Mouse (Mus musculus): ENCODE measurements around the gene BC147527. TPM values are rescaled to one million over a fixed set of nuclear protein-coding genes. Genes with fewer than 3 reads are reported as not detected.
"Not testable (repeated sequence)": the region's sequence is repeated elsewhere in the genome, so short reads cannot be mapped to it uniquely, and the experiment has no call there.

BC147527 gene
- not detected in 2 replicates for polyA plus RNA-seq (2016; fragmentation: Nextera tagmentation; extraction: Ambion mirVana)

GRCm38 (mm10) chr13:120299991-120300442 is at the start of gene BC147527:
Gene BC147527, plus strand, starts transcription at chr13:120300392.
- 48% methylated on average over 2 of the region's 2 CpGs for WGBS
- H3K36me3 ChIP-seq (replicated peaks) = no peaks in the 10 kb centered on the region
- no peak for DNase-seq (ENCODE audit: low spot score)

DNA sequence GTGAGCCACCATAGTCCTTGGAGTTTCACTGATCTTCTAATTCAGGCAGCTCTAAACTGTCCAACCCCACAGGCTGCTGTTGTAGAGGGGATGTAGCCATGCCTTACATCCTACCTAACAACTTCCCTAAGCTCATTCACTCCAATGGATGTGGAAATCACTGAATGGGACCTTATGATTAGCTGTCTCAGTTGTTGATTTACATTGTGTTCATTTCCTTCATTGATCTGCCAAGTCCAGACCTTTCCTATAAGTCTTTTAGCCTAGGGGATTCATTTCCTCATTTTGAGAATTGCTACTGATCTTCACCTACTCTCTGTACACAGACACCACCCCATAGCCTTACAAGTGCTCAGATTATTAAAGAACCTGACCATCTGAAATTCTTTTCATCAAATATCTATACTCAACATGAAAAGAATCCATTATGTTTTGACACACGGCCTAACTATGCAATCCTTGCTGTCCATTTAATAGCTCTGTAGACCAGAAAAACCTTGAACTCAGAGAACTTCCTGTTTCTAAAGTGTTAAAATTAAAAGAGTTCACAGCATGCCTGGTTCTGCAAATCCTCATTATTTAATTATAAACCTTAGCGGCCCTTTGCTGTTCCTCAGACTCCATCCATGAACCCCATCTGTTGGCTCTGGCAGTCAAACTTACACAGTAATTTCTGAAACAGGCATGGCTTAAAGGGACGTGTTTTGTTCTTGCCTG is 48.8 kb upstream of the BC147527 start:
- WGBS = 79% methylated on average over 2 of the region's 3 CpGs
- not testable (repeated sequence) for H3K27me3 ChIP-seq (replicated peaks; ENCODE audit: low read depth, poor library complexity, severe bottlenecking); H3K36me3 ChIP-seq (replicated peaks); H3K9me3 ChIP-seq; H3K4me3 ChIP-seq; DNase-seq (ENCODE audit: low spot score); H3K27ac ChIP-seq (replicated peaks); H3K4me1 ChIP-seq

More at GRCm38 (mm10) chr13:120299991-120300442, at the start of gene BC147527:
- no peaks in the 10 kb centered on the region for H3K4me1 ChIP-seq
- no peaks in the 10 kb centered on the region for H3K9me3 ChIP-seq
- no peaks in the 10 kb centered on the region for H3K27me3 ChIP-seq (replicated peaks; ENCODE audit: low read depth, poor library complexity, severe bottlenecking)
- no peak within 1 kb of the TSS for H3K4me3 ChIP-seq
- H3K27ac ChIP-seq (replicated peaks) = no peak within 1 kb of the TSS

GRCm38 (mm10) chr13:120258817-120259658 is 41.2 kb upstream of the BC147527 start:
- H3K27ac ChIP-seq (replicated peaks); DNase-seq (ENCODE audit: low spot score); H3K4me1 ChIP-seq; H3K9me3 ChIP-seq; H3K36me3 ChIP-seq (replicated peaks); H3K27me3 ChIP-seq (replicated peaks; ENCODE audit: low read depth, poor library complexity, severe bottlenecking); H3K4me3 ChIP-seq: not testable (repeated sequence)
- WGBS = 88% methylated on average over 3 of the region's 3 CpGs

GRCm38 (mm10) chr13:120259718-120260117 is 40.5 kb upstream of the BC147527 start:
- H3K27me3 ChIP-seq (replicated peaks; ENCODE audit: low read depth, poor library complexity, severe bottlenecking); H3K4me3 ChIP-seq; H3K36me3 ChIP-seq (replicated peaks); H3K27ac ChIP-seq (replicated peaks); H3K9me3 ChIP-seq; H3K4me1 ChIP-seq; DNase-seq (ENCODE audit: low spot score): not testable (repeated sequence)
- WGBS = 80% methylated on average over 3 of the region's 3 CpGs

DNA sequence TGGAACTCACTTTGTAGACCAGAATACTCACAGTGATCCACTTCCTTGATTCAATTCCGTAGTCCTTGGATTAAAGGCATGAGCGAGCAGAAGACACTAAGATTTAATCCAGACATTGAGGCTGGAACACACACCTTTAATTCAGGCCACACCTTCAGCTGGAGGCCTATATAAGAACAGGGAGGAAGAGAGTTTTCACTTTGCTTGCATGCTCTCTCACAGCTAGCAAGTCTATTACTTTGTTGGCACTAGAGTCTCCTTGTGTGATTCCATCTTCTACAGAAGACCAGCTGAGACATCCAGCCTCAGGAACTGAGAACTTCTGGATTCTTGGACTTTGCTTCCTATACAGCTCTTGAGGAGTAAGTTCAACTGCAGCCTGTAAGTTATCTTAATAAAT is 37.3 kb upstream of the BC147527 start, which contains the start of gene AF067061:
Gene AF067061, plus strand, starts transcription at position 245 of the 400 bp plus-strand sequence.
- H3K4me3 ChIP-seq; H3K4me1 ChIP-seq; H3K27me3 ChIP-seq (replicated peaks; ENCODE audit: low read depth, poor library complexity, severe bottlenecking); DNase-seq (ENCODE audit: low spot score); H3K27ac ChIP-seq (replicated peaks); H3K36me3 ChIP-seq (replicated peaks); H3K9me3 ChIP-seq: not testable (repeated sequence)
- WGBS = 85% methylated on average over 2 of the region's 2 CpGs

DNA sequence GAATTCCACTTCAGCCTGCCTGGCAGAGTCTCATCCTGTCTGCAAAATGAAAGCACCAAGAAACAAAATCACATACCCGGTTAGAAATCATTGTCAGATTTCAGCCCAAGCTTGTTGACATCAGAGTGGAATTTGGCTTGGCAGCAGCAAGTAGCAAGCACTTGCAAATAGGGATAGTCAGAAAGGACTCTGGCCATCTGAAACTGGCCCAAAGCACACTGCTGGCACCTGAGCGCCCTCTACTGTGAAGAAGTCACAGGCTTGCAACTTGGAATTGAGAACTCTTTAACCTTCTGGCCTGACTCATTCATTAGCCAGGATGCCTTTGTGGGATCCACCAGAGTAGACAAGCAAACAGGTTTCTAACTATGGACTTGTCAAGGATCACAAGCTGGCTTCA is 22.4 kb upstream of the BC147527 start:
- H3K36me3 ChIP-seq (replicated peaks); H3K27me3 ChIP-seq (replicated peaks; ENCODE audit: low read depth, poor library complexity, severe bottlenecking); H3K4me3 ChIP-seq; H3K9me3 ChIP-seq; H3K27ac ChIP-seq (replicated peaks); DNase-seq (ENCODE audit: low spot score); H3K4me1 ChIP-seq: not testable (repeated sequence)
- 28% methylated on average over 2 of the region's 2 CpGs for WGBS

DNA sequence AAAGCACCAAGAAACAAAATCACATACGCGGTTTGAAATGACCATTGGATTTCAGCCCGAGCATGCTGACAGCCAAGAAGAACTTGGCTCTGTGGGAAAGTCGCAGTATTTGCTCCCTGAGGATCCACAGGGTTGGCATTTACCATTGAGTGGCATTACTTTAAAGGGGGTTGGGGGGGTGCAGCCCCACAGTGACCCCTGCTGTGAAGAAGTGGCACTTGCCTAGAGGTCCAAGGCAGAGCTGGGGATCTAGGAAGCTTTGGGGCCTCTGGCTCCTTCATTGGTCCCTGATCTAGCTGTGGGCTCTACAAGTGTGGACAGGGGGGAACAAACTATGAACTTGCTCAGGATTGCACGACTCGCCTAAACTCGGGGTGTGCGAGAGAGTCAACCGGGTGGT is 21.4 kb upstream of the BC147527 start:
- Histone ChIP-seq H3K9me3 (no peaks in the 10 kb centered on the region), H3K27me3 (replicated peaks; ENCODE audit: low read depth, poor library complexity, severe bottlenecking) (no peaks in the 10 kb centered on the region), H3K4me3 (no peak overlapping the region), H3K4me1 (no peaks in the 10 kb centered on the region), H3K27ac (replicated peaks) (no peak overlapping the region), H3K36me3 (replicated peaks) (no peaks in the 10 kb centered on the region)
- WGBS = 92% methylated on average over 9 of the region's 9 CpGs
- no peak for DNase-seq (ENCODE audit: low spot score)

GRCm38 (mm10) chr13:120299324-120299894 is 783 bp upstream of the BC147527 start:
- no peaks in the 10 kb centered on the region for H3K27me3 ChIP-seq (replicated peaks; ENCODE audit: low read depth, poor library complexity, severe bottlenecking)
- H3K4me3 ChIP-seq = no peak overlapping the region
- H3K36me3 ChIP-seq (replicated peaks) = no peaks in the 10 kb centered on the region
- no peaks in the 10 kb centered on the region for H3K4me1 ChIP-seq
- WGBS = 71% methylated on average over 1 of the region's 1 CpGs
- no peaks in the 10 kb centered on the region for H3K9me3 ChIP-seq
- H3K27ac ChIP-seq (replicated peaks) = no peak overlapping the region
- no peak for DNase-seq (ENCODE audit: low spot score)

DNA sequence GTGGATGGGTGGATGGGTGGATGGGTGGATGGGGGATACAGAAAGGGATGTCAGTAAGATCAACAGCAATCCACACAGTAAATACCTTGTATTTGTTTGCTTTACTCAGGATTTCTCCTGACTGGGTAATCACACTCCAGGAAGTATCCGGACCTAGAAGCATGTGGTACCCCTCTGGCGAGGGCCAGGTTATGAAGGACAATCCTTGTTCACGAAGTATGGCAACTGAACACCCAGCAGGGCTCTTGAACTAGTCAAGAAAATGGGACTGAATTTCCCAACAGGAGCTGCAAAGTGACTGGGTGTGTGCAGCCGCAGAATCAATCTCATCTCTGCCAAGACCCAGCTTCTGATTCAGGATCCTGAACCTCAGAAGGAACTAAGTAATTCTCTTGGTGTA is 661 bp downstream of the BC147527 start:
- Histone ChIP-seq H3K9me3 (no peaks in the 10 kb centered on the region), H3K36me3 (replicated peaks) (no peaks in the 10 kb centered on the region), H3K27me3 (replicated peaks; ENCODE audit: low read depth, poor library complexity, severe bottlenecking) (no peaks in the 10 kb centered on the region), H3K4me1 (no peaks in the 10 kb centered on the region), H3K27ac (replicated peaks) (no peak overlapping the region), H3K4me3 (no peak overlapping the region)
- no peak for DNase-seq (ENCODE audit: low spot score)
- WGBS = 83% methylated on average over 4 of the region's 4 CpGs

GRCm38 (mm10) chr13:120310749-120311148 is 10.6 kb downstream of the BC147527 start:
- H3K27ac ChIP-seq (replicated peaks) = no peak overlapping the region
- H3K36me3 ChIP-seq (replicated peaks) = no peaks in the 10 kb centered on the region
- H3K4me3 ChIP-seq = no peak overlapping the region
- H3K27me3 ChIP-seq (replicated peaks; ENCODE audit: low read depth, poor library complexity, severe bottlenecking) = peaks cover 7% of the 10 kb centered on the region; the same call in 1 of the 2 replicates
- H3K9me3 ChIP-seq = no peaks in the 10 kb centered on the region
- no peak for DNase-seq (ENCODE audit: low spot score)
- WGBS = 79% methylated on average over 4 of the region's 4 CpGs
- H3K4me1 ChIP-seq = no peaks in the 10 kb centered on the region

DNA sequence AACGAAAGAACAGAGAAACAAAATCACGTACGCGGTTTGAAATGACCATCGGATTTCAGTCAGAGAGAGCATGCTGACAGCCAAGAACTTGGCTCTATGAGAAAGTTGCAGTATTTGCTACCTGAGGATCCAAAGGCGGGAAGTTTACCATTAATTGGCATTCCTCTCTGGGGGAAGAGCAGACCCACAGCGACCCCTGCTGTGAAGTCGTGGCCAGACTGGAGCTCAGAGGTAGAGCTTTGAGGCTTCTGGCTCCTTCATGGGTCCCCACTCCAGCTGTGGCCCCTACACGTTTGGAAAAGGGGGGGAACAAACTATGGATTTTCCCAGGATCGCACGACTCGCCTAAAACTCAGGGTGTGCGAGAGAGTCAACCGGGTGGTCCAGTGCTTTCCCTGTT is 13.4 kb downstream of the BC147527 start:
- Histone ChIP-seq H3K27ac (replicated peaks) (no peak overlapping the region), H3K9me3 (no peaks in the 10 kb centered on the region), H3K27me3 (replicated peaks; ENCODE audit: low read depth, poor library complexity, severe bottlenecking) (peaks cover 7% of the 10 kb centered on the region; the same call in 1 of the 2 replicates), H3K36me3 (replicated peaks) (no peaks in the 10 kb centered on the region), H3K4me3 (no peak overlapping the region), H3K4me1 (no peaks in the 10 kb centered on the region)
- DNase-seq (ENCODE audit: low spot score) = peak; percentile 36
- 46% methylated on average over 14 of the region's 14 CpGs for WGBS

DNA sequence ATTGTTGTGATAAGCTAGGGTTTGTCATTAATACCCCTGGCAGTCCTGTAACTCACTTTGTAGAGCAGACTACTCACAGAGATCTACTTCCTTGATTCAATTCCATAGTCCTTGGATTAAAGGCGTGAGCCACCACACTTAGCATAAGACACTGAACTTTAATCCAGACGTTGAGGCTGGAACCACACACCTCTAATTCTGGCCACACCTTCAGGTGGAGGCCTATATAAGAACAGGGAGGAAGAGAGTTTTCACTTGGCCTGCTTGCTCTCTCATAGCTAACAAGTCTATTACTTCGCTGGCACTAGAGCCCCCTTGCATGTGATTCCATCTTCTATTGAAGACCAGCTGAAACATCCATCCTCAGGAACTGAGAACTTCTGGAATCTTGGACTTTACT is 16.4 kb downstream of the BC147527 start, which contains the start of gene Tcstv3:
Gene Tcstv3, plus strand, starts transcription at position 301 of the 400 bp plus-strand sequence.
- H3K36me3 ChIP-seq (replicated peaks); H3K4me3 ChIP-seq; H3K27ac ChIP-seq (replicated peaks); H3K27me3 ChIP-seq (replicated peaks; ENCODE audit: low read depth, poor library complexity, severe bottlenecking); H3K4me1 ChIP-seq; H3K9me3 ChIP-seq; DNase-seq (ENCODE audit: low spot score): not testable (repeated sequence)
- WGBS = 74% methylated on average over 3 of the region's 3 CpGs
